Mouse (Mus musculus) left cerebral cortex, adult 2 months (tissue): ENCODE results near the gene Fancg. TPM values are rescaled to one million over a fixed set of nuclear protein-coding genes. Genes with fewer than 3 reads are reported as not detected.

Experiments
- DNase-seq, 2 experiments: peaks; one replicate each; pipeline ENCODE4 v3.0.0; 2021 to 2022; ENCODE audit warnings: low spot score in 2 of 2, mixed read lengths in 1 of 2; ENCODE audit errors: extremely low spot score in 1 of 2
- H3K27ac ChIP-seq: fragments of 200-600 bp; 2 replicates; pipeline ENCODE4 v1.8.1; 2022
- H3K4me3 ChIP-seq: fragments of 200-600 bp; 2 replicates; pipeline ENCODE4 v1.8.1; 2022
- CTCF ChIP-seq: fragments of 200-600 bp; IDR thresholded peaks from 2 replicates; pipeline ENCODE4 v1.8.1; 2022; ENCODE audit warnings: antibody characterized with exemption, mild to moderate bottlenecking, moderate library complexity
- intact Hi-C: fragments of 180-260 bp; cut with DNase I; formaldehyde crosslinking; loops from one replicate; pipeline ENCODE4 v1.15.1; 2025
- long read RNA-seq, 2 experiments: library from polyadenylated mRNA; stranded (forward); transcript quantifications; one replicate each; pipeline ENCODE4 v2.0.0; 2021; ENCODE audit warnings: borderline mapping rate in 2 of 2
- total RNA-seq, 2 experiments: library from RNA; stranded (reverse); gene quantifications; 2 replicates each; pipeline ENCODE4 v1.2.3; 2021

The Fancg gene
- total RNA-seq: 10 to 100 TPM; 15.1 to 17.4 TPM
- long read RNA-seq, experiment 1, transcript Fancg-201 (14 exons, 2,771 nt): major isoform, 5 of 11 reads
- long read RNA-seq, experiment 1, partial matches to known transcripts: 1 of 11 reads
- long read RNA-seq, experiment 1, other reads (novel, unspliced or antisense): 5 of 11 reads
- long read RNA-seq, experiment 2, transcript Fancg-201 (14 exons, 2,771 nt): major isoform, 5 of 13 reads
- long read RNA-seq, experiment 2, partial matches to known transcripts: 1 of 13 reads
- long read RNA-seq, experiment 2, other reads (novel, unspliced or antisense): 7 of 13 reads

DNA sequence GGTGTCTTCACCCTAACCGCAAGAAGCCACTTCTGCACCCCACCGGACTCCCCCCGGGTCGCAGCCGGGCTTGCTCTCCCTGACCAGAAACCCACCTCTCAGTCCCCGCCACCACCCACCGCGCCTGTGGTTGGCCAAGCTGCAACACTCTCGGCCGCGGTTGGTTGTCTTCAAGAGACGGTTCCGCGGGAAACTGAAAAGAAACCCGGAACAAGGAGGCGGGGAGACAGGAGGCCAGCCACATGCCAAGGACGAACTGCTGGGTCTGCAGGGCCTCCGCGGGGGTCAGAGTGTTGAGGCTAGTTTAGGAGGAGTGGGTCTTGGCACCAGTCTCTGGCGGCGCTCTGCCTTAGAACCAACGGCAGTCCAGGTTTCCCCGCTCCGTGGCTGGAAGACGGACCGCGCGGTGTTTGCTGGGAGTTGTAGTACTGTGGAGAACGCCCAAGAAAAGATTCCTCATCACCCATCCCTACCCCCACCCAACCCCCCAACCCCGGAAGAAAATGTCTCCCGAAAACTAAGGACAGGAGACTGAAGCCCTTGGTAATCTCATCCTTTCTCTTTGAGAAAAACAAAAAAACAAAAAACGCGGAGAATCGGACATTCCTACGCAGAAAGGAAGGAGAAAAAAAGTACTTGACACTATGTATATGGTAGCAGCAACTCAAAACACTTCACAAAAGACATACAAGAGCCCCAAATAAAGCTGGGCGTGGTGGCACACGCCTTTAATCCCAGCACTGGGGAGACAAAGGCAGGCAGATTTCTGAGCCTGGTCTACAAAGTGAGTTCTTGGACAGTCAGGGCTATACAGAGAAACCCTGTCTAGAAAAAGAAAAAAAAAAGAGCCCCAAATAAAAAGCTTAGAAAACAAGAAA, at the start of gene Fancg:
TSS of gene Fancg (minus strand) at position 346 of the 878 bp plus-strand sequence.
- DNase-seq: peak; percentile 77 to 79
- intact Hi-C loops: loop anchor here (1.0 kb wide), 1 partner anchor 15 kb away; the partner anchor contains the start of gene Pigo
- H3K27ac ChIP-seq: peak within 1 kb of the TSS; percentile 69
- no peak; the same call in 1 of the 2 replicates for TF ChIP-seq CTCF
- peak within 1 kb of the TSS; percentile 91 for H3K4me3 ChIP-seq

DNA sequence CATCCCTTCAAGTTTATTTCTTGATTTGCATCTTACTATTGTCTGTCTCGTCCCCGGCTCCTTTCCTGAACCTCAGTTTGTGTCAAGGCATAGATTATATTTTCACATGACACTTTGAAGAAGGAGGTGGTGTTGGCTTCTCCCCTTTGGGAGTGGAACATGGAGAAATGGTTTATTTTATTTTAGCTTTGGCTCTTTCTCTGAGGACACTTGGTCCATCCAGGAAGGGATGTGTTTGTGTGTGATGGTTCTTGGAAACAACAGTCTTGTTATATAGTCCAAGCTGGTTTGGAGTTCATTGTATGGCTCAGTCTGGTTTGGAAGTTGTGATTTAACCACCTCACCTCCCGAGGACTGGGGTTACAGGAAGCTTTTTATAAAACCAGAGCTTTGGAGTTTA, 49.4 kb upstream of the Fancg start:
- H3K27ac ChIP-seq: no peak overlapping the region
- no peak for DNase-seq
- TF ChIP-seq CTCF: no peak
- intact Hi-C loops: no loop called here
- peak overlapping the region; percentile 72 for H3K4me3 ChIP-seq

GRCm38 (mm10) chr4:43058753-43059654, 48.7 kb upstream of the Fancg start, which contains the start of gene Unc13b:
Unc13b (plus strand) TSS chr4:43058953.
- Histone ChIP-seq H3K4me3 (peak within 1 kb of the TSS; percentile 72), H3K27ac (peak within 1 kb of the TSS; percentile 47)
- TF ChIP-seq CTCF: no peak
- peak; percentile 84 to 90 for DNase-seq
- intact Hi-C loops: no loop called here

GRCm38 (mm10) chr4:43058392-43058752, 48.1 kb upstream of the Fancg start:
- H3K27ac ChIP-seq: no peak overlapping the region
- TF ChIP-seq CTCF: no peak
- DNase-seq: no peak
- H3K4me3 ChIP-seq: peak overlapping the region; percentile 72
- intact Hi-C loops: no loop called here

DNA sequence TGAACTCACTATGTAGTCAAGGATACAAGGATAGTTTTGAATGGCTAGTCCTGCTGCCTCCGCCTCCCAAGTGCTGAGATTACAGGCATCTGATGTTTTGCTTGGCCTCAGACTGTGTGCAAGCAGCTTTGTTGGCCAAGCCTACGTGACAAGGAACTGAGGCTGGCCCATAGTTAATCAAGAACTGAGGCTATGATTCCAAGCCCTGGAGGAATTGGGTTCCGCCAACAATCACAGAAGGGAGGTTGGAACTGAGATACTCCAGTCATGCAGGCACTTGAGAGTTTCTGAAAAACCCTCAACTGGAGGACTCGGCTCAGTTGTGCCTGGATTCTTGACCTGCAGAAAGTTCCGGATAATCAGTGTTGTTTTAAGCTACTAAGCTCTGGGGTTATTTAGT, 47.3 kb upstream of the Fancg start:
- intact Hi-C loops: no loop called here
- no peak overlapping the region for H3K27ac ChIP-seq
- TF ChIP-seq CTCF: no peak
- DNase-seq: no peak
- H3K4me3 ChIP-seq: no peak overlapping the region

GRCm38 (mm10) chr4:43052627-43053026, 42.3 kb upstream of the Fancg start:
- intact Hi-C loops: no loop called here
- no peak overlapping the region for H3K4me3 ChIP-seq
- DNase-seq: no peak
- TF ChIP-seq CTCF: peak; percentile 87
- H3K27ac ChIP-seq: no peak overlapping the region

DNA sequence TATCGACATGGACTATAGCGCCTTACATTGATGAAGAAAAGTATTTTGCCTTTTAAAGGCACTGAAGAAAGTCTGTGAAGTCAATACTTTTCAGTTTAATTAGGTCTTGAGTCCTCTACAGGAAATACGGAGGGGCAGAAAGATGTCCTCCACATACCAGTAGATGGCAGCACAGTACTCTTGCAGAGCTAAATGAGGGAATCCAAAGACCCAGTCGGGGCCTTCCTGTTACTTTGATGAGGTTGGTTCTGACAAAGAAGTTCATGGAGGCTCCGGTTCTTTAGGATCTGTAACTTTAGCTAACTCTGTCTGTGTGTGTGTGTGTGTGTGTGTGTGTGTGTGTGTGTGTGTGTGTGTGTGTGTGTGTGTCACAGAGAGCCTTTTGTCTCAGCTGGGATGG, 36.9 kb upstream of the Fancg start:
- peak; percentile 54 to 68 for DNase-seq
- peak; percentile 87 for TF ChIP-seq CTCF
- Histone ChIP-seq H3K4me3 (no peak overlapping the region; the same call in 1 of the 2 replicates), H3K27ac (0 out of 2 replicates have a peak overlapping the region, but pooled peaks have one; percentile 30)
- intact Hi-C loops: loop anchor here (2.0 to 10.0 kb wide), 6 partner anchors 68 to 518 kb away; partner anchors contain the start of genes Arhgef39, Ccdc107, Creb3 and Tln1

GRCm38 (mm10) chr4:43046607-43047006, 36.3 kb upstream of the Fancg start:
- intact Hi-C loops: loop anchor here (2.0 to 10.0 kb wide), 6 partner anchors 68 to 518 kb away; partner anchors contain the start of genes Arhgef39, Ccdc107, Creb3 and Tln1
- no peak for TF ChIP-seq CTCF
- H3K27ac ChIP-seq: peak overlapping the region; percentile 30; the same call in 1 of the 2 replicates

GRCm38 (mm10) chr4:43045659-43046302, 35.5 kb upstream of the Fancg start, which contains the start of gene Fam214b:
Fam214b (minus strand) TSS chr4:43046220.
- peak; percentile 90 to 91 for DNase-seq
- Histone ChIP-seq H3K4me3 (peak within 1 kb of the TSS; percentile 82), H3K27ac (peak within 1 kb of the TSS; percentile 83)
- TF ChIP-seq CTCF: no peak
- intact Hi-C loops: loop anchor here (2.0 to 10.0 kb wide), 6 partner anchors 69 to 519 kb away; partner anchors contain the start of genes Arhgef39, Ccdc107, Creb3 and Tln1

More at GRCm38 (mm10) chr4:43046607-43047006, 36.3 kb upstream of the Fancg start:
- no peak overlapping the region for H3K4me3 ChIP-seq
- DNase-seq: no peak

DNA sequence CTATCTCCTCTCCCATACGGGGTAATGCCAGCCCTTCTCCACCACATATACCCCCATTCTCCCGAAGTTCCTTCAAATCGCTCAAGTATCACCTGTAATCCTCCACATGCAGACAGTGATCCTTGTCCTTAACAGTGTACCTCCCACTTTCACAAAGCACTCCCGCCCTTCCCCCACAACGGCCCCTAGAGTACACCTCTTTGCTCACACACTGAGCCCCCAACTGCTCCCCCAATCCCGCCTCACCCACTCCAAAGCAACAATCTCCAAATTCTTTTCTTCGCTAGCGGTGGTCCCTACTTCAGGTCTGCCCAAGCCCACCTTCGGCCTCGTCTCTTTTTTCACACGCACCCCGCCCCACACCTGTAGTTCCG, 35.0 kb upstream of the Fancg start:
- DNase-seq: no peak
- no peak for TF ChIP-seq CTCF
- Histone ChIP-seq H3K27ac (peak overlapping the region; percentile 72), H3K4me3 (peak overlapping the region; percentile 82)
- intact Hi-C loops: loop anchor here (5.0 to 10.0 kb wide), 4 partner anchors 362 to 520 kb away; partner anchors contain the start of genes Arhgef39, Ccdc107, Creb3 and Tln1
